Mouse (Mus musculus): Measurements from ENCODE around the gene Tut7. TPM values are rescaled to one million over a fixed set of nuclear protein-coding genes. Genes with fewer than 3 reads are reported as not detected.

The Tut7 gene
- 38.1 and 47.7 TPM in 2 replicates for total RNA-seq (2012; rRNA removed)
- polyA plus RNA-seq (2012; ENCODE audit: insufficient read depth in 1 of 2, insufficient read length in 2 of 2, low read depth in 1 of 2, low replicate concordance in 2 of 2, missing spikeins in 1 of 2): 100 to 1,000 TPM in 1 of 2 experiments, 10 to 100 TPM in 1; 53.8 to 135 TPM

GRCm38 (mm10) chr13:59822507-59823462 is at the start of gene Tut7:
TSS of gene Tut7 (minus strand) at chr13:59823147.
- H3K79me2 ChIP-seq (ENCODE audit: control insufficient read depth, insufficient read depth, low read length, poor library complexity): peaks cover 48% of the 10 kb centered on the region
- H3K9me3 ChIP-seq (replicated peaks; ENCODE audit: insufficient read depth, low read length): no peaks in the 10 kb centered on the region
- no peaks in the 10 kb centered on the region for H3K27me3 ChIP-seq (ENCODE audit: control insufficient read depth in 1 of 2, insufficient read depth in 2 of 2, low read length in 2 of 2)
- H3K27ac ChIP-seq (ENCODE audit: control insufficient read depth, low read depth, low read length): peak within 1 kb of the TSS; percentile 93
- H3K36me3 ChIP-seq (ENCODE audit: control insufficient read depth in 1 of 2, insufficient read depth in 2 of 2, low read length in 2 of 2): peaks cover 4 to 27% of the 10 kb centered on the region in 2 experiments
- peak within 1 kb of the TSS; percentile 96 for H3K9ac ChIP-seq (ENCODE audit: control insufficient read depth, low read depth, low read length, poor library complexity, severe bottlenecking)
- H3K4me3 ChIP-seq (ENCODE audit: control insufficient read depth in 1 of 2, insufficient read depth in 1 of 2, low read depth in 2 of 2, low read length in 2 of 2): peak within 1 kb of the TSS; percentile 80 to 82
- H3K4me1 ChIP-seq (ENCODE audit: control insufficient read depth in 1 of 2, insufficient read depth in 2 of 2, low read length in 2 of 2): peaks cover 15 to 26% of the 10 kb centered on the region in 2 experiments
- DNase-seq (ENCODE audit: low read depth, low spot score): peak; percentile 96
- TF ChIP-seq CTCF (IDR thresholded peaks at IDR 0.05 in 2 of 3, conservative IDR thresholded peaks at IDR 0.05 in 1 of 3; ENCODE audit: control insufficient read depth in 1 of 3, insufficient read depth in 1 of 3, low read depth in 2 of 3, low read length in 3 of 3, poor library complexity in 1 of 3, severe bottlenecking in 1 of 3) (peak in 1 of 3 experiments; percentile 30; a peak in 2 of 6 replicates), MXI1 (IDR thresholded peaks at IDR 0.05; ENCODE audit: low read depth, low read length) (peak; percentile 79), GATA1 (IDR thresholded peaks at IDR 0.05; ENCODE audit: low read depth, low read length) (no peak), GABPA (IDR thresholded peaks at IDR 0.05; ENCODE audit: low read depth, low read length) (no peak), CHD2 (IDR thresholded peaks at IDR 0.05; ENCODE audit: low read length) (no peak), HCFC1 (IDR thresholded peaks at IDR 0.05; ENCODE audit: low read depth, low read length) (peak; percentile 86), JUND (IDR thresholded peaks at IDR 0.05; ENCODE audit: low read depth, low read length) (no peak), ETS1 (IDR thresholded peaks at IDR 0.05; ENCODE audit: low read depth, low read length) (peak; percentile 65), MAFK (IDR thresholded peaks at IDR 0.05; ENCODE audit: borderline replicate concordance, low read depth, low read length) (no peak), NELFE (IDR thresholded peaks at IDR 0.05; ENCODE audit: low read depth, low read length) (peak; percentile 91), E2F4 (IDR thresholded peaks at IDR 0.05; ENCODE audit: borderline replicate concordance, low read depth, low read length) (no peak), TAL1 (IDR thresholded peaks at IDR 0.05; ENCODE audit: low read length) (no peak), MYB (IDR thresholded peaks at IDR 0.05; ENCODE audit: low read depth, low read length) (0 out of 2 replicates have a peak, but pooled peaks have one; percentile 30), NRF1 (IDR thresholded peaks at IDR 0.05; ENCODE audit: insufficient read depth, low read depth, low read length, poor library complexity, severe bottlenecking) (peak; percentile 43; the same call in 1 of the 2 replicates), UBTF (IDR thresholded peaks at IDR 0.05; ENCODE audit: borderline replicate concordance, insufficient read depth, low read depth, low read length) (peak; percentile 85; the same call in 1 of the 2 replicates), POLR2AphosphoS5 (IDR thresholded peaks at IDR 0.05; ENCODE audit: borderline replicate concordance, low read depth, low read length) (no peak), SIN3A (IDR thresholded peaks at IDR 0.05; ENCODE audit: low read length) (peak; percentile 92), MYC (IDR thresholded peaks at IDR 0.05; ENCODE audit: low read depth, low read length) (no peak), USF1 (IDR thresholded peaks at IDR 0.05; ENCODE audit: low read depth, low read length) (no peak), ZMIZ1 (IDR thresholded peaks at IDR 0.05; ENCODE audit: low read depth, low read length) (peak; percentile 89), MAZ (IDR thresholded peaks at IDR 0.05; ENCODE audit: low read depth, low read length) (peak; percentile 86), TBP (IDR thresholded peaks at IDR 0.05; ENCODE audit: low read depth, low read length) (no peak; the same call in none of the 2 replicates), ELF1 (IDR thresholded peaks at IDR 0.05; ENCODE audit: low read depth, low read length) (peak; percentile 90), MAX (IDR thresholded peaks at IDR 0.05; ENCODE audit: low read length) (peak; percentile 7), KAT2A (conservative IDR thresholded peaks at IDR 0.05; ENCODE audit: low read depth, low read length) (peak; percentile 64; the same call in 1 of the 2 replicates), RAD21 (IDR thresholded peaks at IDR 0.05; ENCODE audit: low read depth, low read length) (no peak), ZNF384 (IDR thresholded peaks at IDR 0.05; ENCODE audit: low read depth, low read length) (no peak), ZC3H11A (IDR thresholded peaks at IDR 0.05; ENCODE audit: low read depth, low read length) (no peak), POLR2A (IDR thresholded peaks at IDR 0.05; ENCODE audit: control insufficient read depth in 1 of 2, insufficient read depth in 1 of 2, low read depth in 1 of 2, low read length in 2 of 2, poor library complexity in 1 of 2) (peak; percentile 86 to 95), POLR2AphosphoS2 (IDR thresholded peaks at IDR 0.05; ENCODE audit: low read length) (peak; percentile 69; the same call in 1 of the 2 replicates), RCOR1 (IDR thresholded peaks at IDR 0.05; ENCODE audit: low read depth, low read length) (0 out of 2 replicates have a peak, but pooled peaks have one; percentile 32), BHLHE40 (IDR thresholded peaks at IDR 0.05; ENCODE audit: borderline replicate concordance, low read depth, low read length) (no peak), EP300 (IDR thresholded peaks at IDR 0.05; ENCODE audit: low read depth in 1 of 2, low read length in 2 of 2) (peak in 1 of 2 experiments; percentile 58; a peak in 2 of 4 replicates), TCF12 (IDR thresholded peaks at IDR 0.05; ENCODE audit: low read depth, low read length) (peak; percentile 75)

Data from MEL (cell line).